Mouse (Mus musculus) ES-Bruce4 (cell line): ENCODE data around the gene Tbc1d2. TPM values are rescaled to one million over a fixed set of nuclear protein-coding genes. Genes with fewer than 3 reads are reported as not detected.
"Not testable (repeated sequence)": the region's sequence is repeated elsewhere in the genome, so short reads cannot be mapped to it uniquely, and the experiment has no call there.

Source experiments
- H3K27ac ChIP-seq: 2 replicates; pipeline ENCODE4 v1.5.1; 2012; ENCODE audit warnings: low read length, inconsistent platforms; ENCODE audit not compliant: insufficient read depth
- H3K27me3 ChIP-seq: 2 replicates; pipeline ENCODE4 v1.6.1; 2012; ENCODE audit warnings: mild to moderate bottlenecking, low read length, inconsistent platforms; ENCODE audit not compliant: control insufficient read depth, poor library complexity, insufficient read depth, severe bottlenecking
- H3K36me3 ChIP-seq: 2 replicates; pipeline ENCODE4 v1.6.1; 2012; ENCODE audit warnings: inconsistent platforms, mild to moderate bottlenecking, low read length, moderate library complexity; ENCODE audit not compliant: control insufficient read depth, poor library complexity, insufficient read depth, severe bottlenecking
- H3K4me1 ChIP-seq: one replicate; pipeline ENCODE4 v1.8.1; 2011; ENCODE audit warnings: low read length; ENCODE audit not compliant: control insufficient read depth, insufficient read depth
- H3K4me3 ChIP-seq: 2 replicates; pipeline ENCODE4 v1.5.1; 2011; ENCODE audit warnings: low read depth, mild to moderate bottlenecking, low read length
- H3K9ac ChIP-seq: 2 replicates; pipeline ENCODE4 v1.6.1; 2012; ENCODE audit warnings: low read depth, mild to moderate bottlenecking, inconsistent platforms; ENCODE audit not compliant: poor library complexity, severe bottlenecking
- H3K9me3 ChIP-seq: replicated peaks from 2 replicates; pipeline ENCODE4 v1.6.1; 2012; ENCODE audit warnings: mild to moderate bottlenecking, low read length, inconsistent platforms; ENCODE audit not compliant: control insufficient read depth, poor library complexity, insufficient read depth, severe bottlenecking
- CTCF ChIP-seq: IDR thresholded peaks from one replicate; pipeline ENCODE4 v1.8.1; 2011; ENCODE audit warnings: low read depth, low read length
- EP300 ChIP-seq: IDR thresholded peaks from 2 replicates; pipeline ENCODE4 v1.6.1; 2011; ENCODE audit warnings: low read depth, low read length; ENCODE audit not compliant: insufficient read depth
- POLR2A ChIP-seq: IDR thresholded peaks from one replicate; pipeline ENCODE4 v1.8.1; 2011; ENCODE audit warnings: low read length; ENCODE audit not compliant: insufficient read depth
- polyA plus RNA-seq: library from polyadenylated mRNA; stranded (reverse); fragments of >200 nt; gene quantifications from 2 replicates; pipeline ENCODE4 v1.2.4, GENCODE M21; 2011; ENCODE audit warnings: low read depth; ENCODE audit not compliant: missing spikeins, insufficient read depth, insufficient read length

Tbc1d2 gene
- polyA plus RNA-seq, 1 experiment: 7.7 TPM

- Histone ChIP-seq H3K36me3 (no peaks in the 10 kb centered on the region), H3K4me3 (no peak overlapping the region), H3K9ac (no peak overlapping the region), H3K27ac (no peak overlapping the region), H3K9me3 (no peaks in the 10 kb centered on the region), H3K4me1 (no peaks in the 10 kb centered on the region), H3K27me3 (no peaks in the 10 kb centered on the region)
- TF ChIP-seq EP300 (no peak), POLR2A (no peak), CTCF (no peak)
Observed at GRCm38 (mm10) chr4:46578228-46578627, 71.8 kb downstream of the Tbc1d2 start.

GRCm38 (mm10) chr4:46575509-46576284 lies 74.3 kb downstream of the Tbc1d2 start:
- H3K27me3 ChIP-seq, H3K9me3 ChIP-seq, H3K9ac ChIP-seq, H3K36me3 ChIP-seq, H3K27ac ChIP-seq, H3K4me1 ChIP-seq, H3K4me3 ChIP-seq: not testable (repeated sequence)

GRCm38 (mm10) chr4:46574841-46575240 lies 75.2 kb downstream of the Tbc1d2 start:
- Histone ChIP-seq H3K4me3 (no peak overlapping the region), H3K27ac (no peak overlapping the region), H3K27me3 (no peaks in the 10 kb centered on the region), H3K4me1 (no peaks in the 10 kb centered on the region), H3K9me3 (no peaks in the 10 kb centered on the region), H3K9ac (no peak overlapping the region), H3K36me3 (no peaks in the 10 kb centered on the region)
- TF ChIP-seq CTCF (no peak), EP300 (no peak), POLR2A (no peak)

- H3K4me1 ChIP-seq: no peaks in the 10 kb centered on the region
- no peak overlapping the region for H3K27ac ChIP-seq
- H3K27me3 ChIP-seq: no peaks in the 10 kb centered on the region
- no peaks in the 10 kb centered on the region for H3K36me3 ChIP-seq
- TF ChIP-seq CTCF (no peak), POLR2A (no peak), EP300 (no peak)
- no peak overlapping the region for H3K9ac ChIP-seq
- no peaks in the 10 kb centered on the region for H3K9me3 ChIP-seq
- H3K4me3 ChIP-seq: no peak overlapping the region
Observed at GRCm38 (mm10) chr4:46574024-46574753, 75.8 kb downstream of the Tbc1d2 start.

- Histone ChIP-seq H3K4me1 (no peaks in the 10 kb centered on the region), H3K9ac (no peak overlapping the region), H3K36me3 (no peaks in the 10 kb centered on the region), H3K9me3 (no peaks in the 10 kb centered on the region), H3K27me3 (no peaks in the 10 kb centered on the region), H3K4me3 (no peak overlapping the region), H3K27ac (no peak overlapping the region)
- no peak for TF ChIP-seq POLR2A
- no peak for TF ChIP-seq CTCF
- no peak for TF ChIP-seq EP300
Observed at GRCm38 (mm10) chr4:46572616-46573015, 77.4 kb downstream of the Tbc1d2 start.

- no peak overlapping the region for H3K4me3 ChIP-seq
- no peaks in the 10 kb centered on the region for H3K27me3 ChIP-seq
- no peak overlapping the region for H3K9ac ChIP-seq
- H3K36me3 ChIP-seq: no peaks in the 10 kb centered on the region
- no peak overlapping the region for H3K27ac ChIP-seq
- H3K9me3 ChIP-seq: no peaks in the 10 kb centered on the region
- TF ChIP-seq POLR2A: no peak
- no peak for TF ChIP-seq EP300
- TF ChIP-seq CTCF: no peak
- H3K4me1 ChIP-seq: no peaks in the 10 kb centered on the region
Observed at GRCm38 (mm10) chr4:46571744-46572143, 78.3 kb downstream of the Tbc1d2 start.
